Mouse (Mus musculus): ENCODE results near the gene Runx2.

DNA sequence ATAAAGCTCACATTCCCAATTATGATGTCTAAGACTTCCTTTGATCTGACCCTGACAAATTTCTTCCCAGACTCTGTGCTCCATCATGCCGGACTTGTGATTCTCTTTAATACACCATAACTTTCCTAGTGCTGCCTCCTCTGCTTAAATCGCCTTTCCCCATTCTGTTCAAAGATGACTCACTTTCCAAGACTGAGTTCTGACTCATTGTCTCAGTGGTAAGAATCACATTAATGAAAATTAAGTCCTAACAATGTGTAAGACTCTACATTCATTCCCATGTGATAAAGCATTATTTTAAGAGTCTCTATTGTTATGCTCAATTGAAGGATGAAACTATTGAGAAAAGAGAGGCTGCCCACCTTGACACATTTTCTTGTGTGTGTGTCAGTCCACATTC lies 43.7 kb downstream of the Runx2 start:
- TF ChIP-seq CTCF (IDR thresholded peaks at IDR 0.05; ENCODE audit: insufficient read depth, low read depth, low read length): no peak
- TF ChIP-seq POLR2A (IDR thresholded peaks at IDR 0.05; ENCODE audit: insufficient read depth, low read depth, low read length): no peak

All from olfactory bulb, adult 2 months (tissue).